Mouse (Mus musculus) right cerebral cortex, adult 18-20 months (tissue): ENCODE measurements around the gene Il31ra.

Source experiments
- DNase-seq: peaks from one replicate; pipeline ENCODE4 v3.0.0; 2022; ENCODE audit warnings: mixed read lengths

Il31ra gene

DNA sequence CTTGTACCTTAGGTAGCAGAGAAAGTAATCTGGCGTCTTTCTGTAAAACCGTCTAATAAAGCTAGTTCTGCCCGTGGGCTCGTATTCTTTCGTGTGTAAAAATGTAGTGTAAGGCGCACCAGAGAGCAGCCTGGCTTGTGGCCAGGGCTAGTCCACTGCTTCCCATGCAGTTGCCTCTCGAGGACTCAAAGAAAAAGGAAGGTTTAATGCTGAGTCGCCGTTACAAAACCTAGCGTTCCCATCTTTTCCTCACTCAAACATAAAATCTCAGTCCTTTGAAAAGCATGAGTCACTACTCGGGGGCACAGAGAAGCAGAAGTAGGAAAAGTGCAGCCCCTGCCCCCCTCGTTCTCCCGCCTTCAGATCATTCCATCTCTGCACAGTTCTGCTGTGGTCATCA is 87.4 kb downstream of the Il31ra start:
- DNase-seq: peak; percentile 17

DNA sequence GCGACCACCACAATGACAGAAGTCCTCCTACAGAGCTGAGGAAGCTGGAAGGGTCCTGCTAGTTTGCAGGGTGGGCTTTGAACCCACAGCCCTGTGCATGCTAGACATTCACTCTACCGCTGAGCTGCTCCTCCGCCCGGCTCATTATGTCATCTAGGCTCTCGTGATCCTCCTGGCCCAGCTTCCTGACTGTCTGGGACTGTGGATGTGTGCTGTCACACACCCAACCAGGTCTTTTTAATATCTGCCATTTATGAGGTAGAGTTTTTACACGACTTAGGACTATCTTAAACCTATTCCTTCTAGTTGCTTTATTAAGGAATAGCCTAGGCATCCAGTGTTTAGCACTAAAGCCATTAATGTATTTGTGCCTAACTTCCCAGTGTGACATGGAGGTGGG is 88.7 kb downstream of the Il31ra start:
- no peak for DNase-seq

GRCm38 (mm10) chr13:112503846-112504245 is 90.3 kb downstream of the Il31ra start:
- no peak for DNase-seq

- no peak for DNase-seq
Observed at GRCm38 (mm10) chr13:112500466-112500865, 93.7 kb downstream of the Il31ra start.

- no peak for DNase-seq
Observed at GRCm38 (mm10) chr13:112500027-112500426, 94.1 kb downstream of the Il31ra start.

DNA sequence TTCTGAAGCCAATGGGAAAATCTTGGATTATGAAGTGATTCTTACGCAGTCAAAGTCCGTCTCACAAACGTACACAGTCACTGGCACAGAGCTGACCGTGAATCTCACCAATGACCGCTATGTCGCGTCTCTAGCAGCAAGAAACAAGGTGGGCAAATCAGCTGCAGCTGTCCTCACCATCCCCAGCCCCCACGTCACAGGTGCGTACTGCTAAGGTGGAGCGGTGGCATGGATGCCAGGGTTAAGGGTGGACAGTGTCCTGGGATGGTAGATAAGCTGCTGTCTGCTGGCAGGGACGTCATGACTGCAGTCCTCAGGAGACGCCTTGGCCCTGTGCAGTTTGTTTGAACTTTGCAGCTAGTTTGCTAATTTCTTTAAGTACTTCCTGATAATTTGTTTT is 99.6 kb downstream of the Il31ra start:
- DNase-seq: no peak

GRCm38 (mm10) chr13:112492285-112492678 is 101.9 kb downstream of the Il31ra start:
- no peak for DNase-seq

DNA sequence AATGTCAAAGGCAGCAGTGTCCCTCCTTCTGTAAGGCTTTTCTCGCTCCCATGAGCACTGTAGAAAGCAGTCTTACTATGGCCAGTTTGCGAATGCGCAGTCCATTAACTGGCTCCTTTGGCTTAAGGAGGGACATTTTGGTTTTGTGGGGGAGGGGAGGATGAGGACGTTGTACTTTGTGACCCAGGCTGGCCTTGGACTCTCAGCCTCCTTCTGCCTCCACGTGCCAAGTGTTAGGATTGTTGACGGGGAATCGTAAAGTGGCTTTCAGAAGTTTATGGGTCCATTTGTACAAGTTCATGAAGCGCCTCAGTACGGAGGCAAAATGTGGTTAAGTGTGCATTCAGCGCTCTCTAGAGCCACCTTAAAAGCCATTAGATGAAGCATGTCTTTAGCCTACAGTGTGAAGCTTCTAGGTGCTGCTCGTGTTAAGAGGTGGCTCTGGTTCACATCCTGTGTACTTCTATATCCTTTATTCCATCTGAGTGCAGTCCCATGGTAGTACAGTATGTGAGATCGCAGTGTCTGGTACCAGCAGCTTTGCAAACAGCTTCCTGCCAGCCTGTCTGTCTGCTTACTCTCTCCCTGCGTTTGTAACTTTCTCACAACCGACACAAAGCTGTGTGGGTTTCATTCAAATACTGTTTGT is 102.4 kb downstream of the Il31ra start:
- no peak for DNase-seq

GRCm38 (mm10) chr13:112490036-112490435 is 104.1 kb downstream of the Il31ra start:
- no peak for DNase-seq

DNA sequence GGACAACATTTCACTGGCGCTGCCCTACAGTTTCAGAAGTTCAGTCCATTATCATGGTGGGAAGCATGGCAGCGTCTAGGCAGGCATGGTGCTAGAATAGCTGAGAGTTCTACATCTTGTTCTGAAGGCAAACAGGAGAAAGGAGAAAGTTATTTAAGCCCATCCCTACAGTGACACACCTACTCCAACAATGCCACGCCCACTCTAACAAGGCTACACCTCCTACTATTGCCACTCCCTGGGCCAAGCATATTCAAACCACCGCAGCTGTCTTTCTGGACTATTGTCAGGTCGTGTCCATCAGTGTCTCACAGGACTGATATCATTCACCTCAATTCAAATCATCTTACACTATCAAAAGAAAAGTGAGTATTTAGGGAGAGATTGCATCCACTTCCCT is 107.5 kb downstream of the Il31ra start:
- no peak for DNase-seq

GRCm38 (mm10) chr13:112486236-112486635 is 107.9 kb downstream of the Il31ra start:
- no peak for DNase-seq

GRCm38 (mm10) chr13:112483015-112483414 is 111.1 kb downstream of the Il31ra start:
- no peak for DNase-seq

DNA sequence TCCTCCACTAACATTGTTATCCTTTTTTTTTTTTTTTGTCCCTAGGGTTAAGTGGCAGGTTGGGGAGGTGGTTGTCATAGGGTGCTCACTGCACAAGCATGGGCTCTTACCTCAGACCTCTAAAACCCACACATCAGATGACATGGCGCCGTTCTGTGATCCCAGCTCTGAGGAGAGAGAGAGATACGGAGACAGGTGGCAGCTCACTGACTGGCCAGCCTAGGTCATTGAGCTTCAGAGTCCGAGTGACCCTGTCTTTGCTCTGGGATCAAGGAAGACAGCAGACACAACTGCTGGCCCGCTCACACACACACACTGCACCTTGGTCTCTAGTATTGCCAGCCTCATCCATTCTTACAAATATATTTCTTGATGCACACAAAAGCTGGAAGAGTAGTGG is 111.6 kb downstream of the Il31ra start:
- DNase-seq: no peak

DNA sequence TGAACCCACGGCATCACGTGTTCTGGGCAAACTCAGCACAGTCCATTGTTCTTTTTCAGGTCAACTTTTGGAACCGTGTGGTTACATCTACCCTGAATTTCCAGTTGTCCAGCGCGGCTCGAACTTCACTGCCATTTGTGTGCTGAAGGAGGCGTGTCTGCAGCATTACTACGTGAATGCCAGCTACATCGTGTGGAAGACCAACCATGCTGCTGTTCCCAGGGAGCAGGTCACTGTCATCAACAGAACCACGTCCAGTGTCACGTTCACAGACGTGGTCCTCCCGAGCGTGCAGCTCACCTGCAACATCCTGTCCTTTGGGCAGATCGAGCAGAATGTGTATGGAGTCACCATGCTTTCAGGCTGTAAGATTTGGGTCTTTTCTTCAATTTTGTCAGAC is 114.2 kb downstream of the Il31ra start:
- no peak for DNase-seq

DNA sequence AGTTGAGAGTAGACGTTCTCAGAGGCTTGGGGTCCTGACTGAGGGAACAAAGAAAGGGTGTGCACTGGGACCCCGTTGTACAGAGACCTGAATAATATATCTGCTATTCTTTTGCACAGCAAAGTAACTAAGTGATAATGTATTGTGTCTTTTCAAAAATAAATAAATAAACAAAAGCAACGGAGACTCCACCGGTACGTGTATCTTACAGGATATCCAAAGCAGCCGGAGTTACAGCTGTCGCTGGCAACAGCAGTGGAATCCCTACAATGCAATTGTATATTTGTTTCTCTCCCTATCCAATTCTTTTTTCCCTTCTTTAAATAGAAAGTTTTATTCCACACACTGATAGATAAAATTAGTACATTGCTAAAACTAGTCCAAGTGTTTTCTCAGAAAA is 115.1 kb downstream of the Il31ra start:
- DNase-seq: no peak

DNA sequence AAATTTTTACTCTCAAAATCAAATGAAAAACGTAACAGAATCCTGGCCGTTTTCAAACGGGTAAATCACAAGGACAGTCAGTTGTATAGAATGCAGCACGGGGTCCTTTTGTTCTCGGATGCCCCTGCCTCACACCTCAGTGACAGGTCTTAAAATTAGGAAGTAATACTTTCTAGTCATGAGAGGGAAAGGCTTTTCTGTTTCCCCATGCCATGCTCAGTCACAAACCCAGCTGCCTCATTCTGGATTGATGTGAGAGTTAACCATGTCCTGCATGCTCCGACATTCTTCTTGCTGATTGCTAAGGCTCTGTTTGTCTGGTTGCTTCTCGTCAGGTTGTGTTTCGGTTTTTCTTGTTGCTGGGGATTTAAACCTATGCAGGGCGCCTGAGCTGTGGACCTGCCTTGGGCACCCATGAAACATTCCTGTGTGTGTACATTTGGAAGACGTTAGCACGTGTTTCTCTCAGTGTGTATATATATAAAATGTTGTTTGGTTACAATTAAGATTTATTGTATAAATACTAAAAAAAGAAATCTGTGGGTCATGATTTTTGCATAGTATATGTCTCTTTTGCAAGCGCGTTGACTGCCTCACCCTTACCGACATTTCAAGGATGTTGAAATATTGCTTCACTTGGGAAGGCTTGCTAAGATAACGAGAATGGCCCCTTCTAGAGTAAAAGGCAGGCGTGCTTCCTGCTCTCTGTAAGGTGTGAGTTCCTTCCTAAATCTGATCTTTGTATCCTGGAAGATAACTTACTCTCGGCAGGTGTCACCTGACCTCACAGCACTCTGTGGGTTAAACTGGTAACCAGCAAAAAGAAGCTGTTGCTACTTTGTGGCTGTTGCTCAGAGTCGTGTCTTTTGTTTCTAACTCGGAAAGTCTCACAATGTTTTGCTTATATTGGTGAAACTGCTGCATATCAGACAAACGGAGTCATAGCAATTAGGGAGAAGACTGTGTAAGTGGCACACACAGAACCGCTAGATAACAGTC is 120.1 kb downstream of the Il31ra start:
- DNase-seq: no peak

DNA sequence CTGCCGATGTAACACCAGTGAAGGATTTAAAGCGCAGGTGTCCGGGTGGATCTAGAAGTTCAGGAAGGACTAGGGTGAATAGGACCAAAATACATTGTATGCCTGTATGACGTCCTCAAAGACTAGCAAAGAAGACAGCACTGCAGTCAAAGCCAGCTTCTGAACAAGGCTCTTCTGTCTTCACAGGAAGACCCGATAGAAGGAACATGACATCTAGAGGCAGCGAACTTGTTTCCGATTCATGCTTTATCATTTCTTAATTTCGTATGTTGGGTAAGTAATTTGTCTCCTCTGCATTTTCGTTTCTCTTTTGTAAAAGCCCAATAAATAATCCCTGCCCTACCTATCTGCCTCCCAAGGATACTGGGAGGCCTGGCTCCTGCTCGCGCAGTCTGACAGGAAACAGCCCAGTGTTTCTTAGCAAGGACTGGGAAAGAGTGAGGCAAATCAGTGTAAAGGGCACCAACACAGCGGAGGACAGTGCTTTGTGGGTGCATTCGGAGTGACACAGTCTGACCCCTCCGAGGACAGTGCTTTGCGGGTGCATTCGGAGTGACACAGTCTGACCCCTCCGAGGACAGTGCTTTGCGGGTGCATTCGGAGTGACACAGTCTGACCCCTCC is 121.6 kb downstream of the Il31ra start:
- DNase-seq: no peak

DNA sequence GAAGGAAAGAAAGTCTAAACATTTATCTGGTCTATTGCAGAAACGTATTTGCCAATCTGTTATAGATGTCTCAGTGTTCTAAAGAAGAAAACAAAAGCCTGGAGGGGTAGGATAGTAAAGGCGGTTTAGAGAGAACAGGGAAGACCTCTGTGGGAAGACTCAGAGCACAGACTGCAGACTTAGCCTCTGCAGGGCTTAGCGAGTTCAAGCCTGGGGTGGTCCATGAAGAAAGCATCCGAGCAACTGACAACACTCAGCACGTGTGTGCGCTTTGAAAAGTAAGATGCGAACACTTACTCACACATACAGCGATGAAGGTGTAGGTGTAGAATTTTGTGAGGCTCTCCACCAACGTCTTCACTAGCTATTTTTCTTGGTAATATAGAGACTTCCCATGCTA is 123.0 kb downstream of the Il31ra start:
- no peak for DNase-seq
